Mouse (Mus musculus): ENCODE data around the gene Cap1.
A peak's percentile ranks its signal among the peaks of the same experiment; 100 is the strongest.

Gene Cap1

GRCm38 (mm10) chr4:122887336-122887735 lies 1.5 kb upstream of the Cap1 start:
- no peak for DNase-seq (ENCODE audit: low spot score)

GRCm38 (mm10) chr4:122886579-122887254 lies 861 bp upstream of the Cap1 start:
- no peak for DNase-seq (ENCODE audit: low spot score)

- no peak for DNase-seq (ENCODE audit: low spot score)
Observed at GRCm38 (mm10) chr4:122884481-122885340, 1.1 kb downstream of the Cap1 start.

DNA sequence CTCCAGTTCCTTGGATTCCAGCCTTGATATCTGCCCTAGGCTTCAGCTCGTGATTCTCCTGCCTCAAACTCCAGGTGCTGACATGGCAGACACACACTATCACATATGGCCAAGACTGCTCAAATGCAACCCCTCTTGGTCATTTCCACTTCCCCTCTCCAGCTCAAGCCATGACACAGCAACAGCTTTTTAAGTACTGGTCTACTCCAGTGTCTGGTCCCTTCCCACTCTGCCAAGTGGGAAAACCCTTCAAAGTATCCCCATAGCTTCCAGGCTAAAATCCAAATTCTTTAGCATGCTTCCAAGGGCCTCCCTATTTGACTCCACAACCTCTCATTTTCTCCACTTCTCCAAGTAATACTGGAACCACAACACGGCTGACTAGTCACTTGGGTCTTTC lies 1.8 kb downstream of the Cap1 start:
- DNase-seq (ENCODE audit: low spot score) = no peak

GRCm38 (mm10) chr4:122883294-122883693 lies 2.6 kb downstream of the Cap1 start:
- no peak for DNase-seq (ENCODE audit: low spot score)

- no peak for DNase-seq (ENCODE audit: low spot score)
Observed at GRCm38 (mm10) chr4:122882544-122882943, 3.3 kb downstream of the Cap1 start.

- no peak for DNase-seq (ENCODE audit: low spot score)
Observed at GRCm38 (mm10) chr4:122878333-122879070, 7.4 kb downstream of the Cap1 start.

DNA sequence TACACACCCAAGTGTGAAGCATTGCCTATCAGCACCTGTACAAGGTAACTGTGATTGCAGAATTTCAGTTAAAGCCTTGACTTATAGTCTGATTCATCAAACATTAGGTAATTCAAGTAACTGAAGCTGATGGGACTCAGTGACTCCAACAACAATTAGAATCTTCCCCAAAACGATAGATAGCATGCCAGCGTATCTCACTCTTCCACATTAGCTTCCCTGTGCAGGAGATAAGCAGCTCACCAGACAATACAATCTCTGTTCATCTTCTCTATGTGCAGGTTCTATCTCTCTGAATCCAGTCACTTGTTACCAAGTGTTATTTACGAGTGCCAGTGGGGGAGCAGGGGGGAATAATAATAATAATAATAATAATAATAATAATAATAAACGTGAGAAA lies 12.3 kb downstream of the Cap1 start:
- no peak for DNase-seq (ENCODE audit: low spot score)

GRCm38 (mm10) chr4:122873003-122873402 lies 12.9 kb downstream of the Cap1 start:
- no peak for DNase-seq (ENCODE audit: low spot score)

GRCm38 (mm10) chr4:122871989-122872388 lies 13.9 kb downstream of the Cap1 start:
- DNase-seq (ENCODE audit: low spot score) = no peak

GRCm38 (mm10) chr4:122871269-122871668 lies 14.6 kb downstream of the Cap1 start:
- DNase-seq (ENCODE audit: low spot score) = no peak

DNA sequence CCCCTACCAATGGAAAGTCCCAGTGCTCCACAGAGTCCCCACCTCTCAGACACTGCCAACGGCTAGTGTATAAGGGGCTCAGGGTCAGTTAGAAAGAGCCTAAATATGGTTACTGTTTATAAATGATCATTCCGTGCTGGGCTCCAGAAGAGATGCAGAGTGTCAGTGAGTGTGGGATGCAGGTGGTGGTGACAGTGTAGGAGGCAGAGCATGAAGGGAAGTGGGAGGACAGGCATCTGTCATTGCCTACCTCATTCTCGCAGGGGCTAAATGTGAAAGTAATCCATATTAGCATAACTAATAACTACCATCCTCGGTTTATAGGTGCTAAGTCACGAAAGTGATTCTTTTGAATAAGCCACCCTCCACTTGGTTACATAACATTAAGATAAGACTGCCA lies 15.1 kb downstream of the Cap1 start:
- peak; percentile 56 for DNase-seq (ENCODE audit: low spot score)

DNA sequence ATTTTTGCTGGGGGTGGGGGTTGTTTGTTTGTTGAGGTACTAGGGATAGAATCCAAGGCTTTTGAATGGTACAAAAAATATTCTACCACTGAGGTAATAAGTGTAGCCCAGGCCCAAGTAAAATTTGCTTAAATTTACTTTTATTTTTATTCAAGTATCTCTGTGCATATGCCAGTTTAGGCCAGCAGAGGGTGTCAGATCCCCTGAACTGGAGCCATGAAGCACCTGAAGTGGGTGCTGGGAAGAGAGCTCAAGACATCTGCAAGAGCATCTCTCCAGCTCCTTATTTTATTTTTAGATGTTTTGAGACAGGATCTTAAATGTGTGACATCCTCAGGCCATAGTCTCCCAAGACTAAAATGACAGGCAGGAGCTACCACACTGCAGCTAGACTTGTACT lies 15.8 kb downstream of the Cap1 start:
- peak; percentile 54 for DNase-seq (ENCODE audit: low spot score)

- DNase-seq (ENCODE audit: low spot score) = no peak
Observed at GRCm38 (mm10) chr4:122868041-122868440, 17.8 kb downstream of the Cap1 start.

- DNase-seq (ENCODE audit: low spot score) = no peak
Observed at GRCm38 (mm10) chr4:122861836-122862235, 24.0 kb downstream of the Cap1 start.

DNA sequence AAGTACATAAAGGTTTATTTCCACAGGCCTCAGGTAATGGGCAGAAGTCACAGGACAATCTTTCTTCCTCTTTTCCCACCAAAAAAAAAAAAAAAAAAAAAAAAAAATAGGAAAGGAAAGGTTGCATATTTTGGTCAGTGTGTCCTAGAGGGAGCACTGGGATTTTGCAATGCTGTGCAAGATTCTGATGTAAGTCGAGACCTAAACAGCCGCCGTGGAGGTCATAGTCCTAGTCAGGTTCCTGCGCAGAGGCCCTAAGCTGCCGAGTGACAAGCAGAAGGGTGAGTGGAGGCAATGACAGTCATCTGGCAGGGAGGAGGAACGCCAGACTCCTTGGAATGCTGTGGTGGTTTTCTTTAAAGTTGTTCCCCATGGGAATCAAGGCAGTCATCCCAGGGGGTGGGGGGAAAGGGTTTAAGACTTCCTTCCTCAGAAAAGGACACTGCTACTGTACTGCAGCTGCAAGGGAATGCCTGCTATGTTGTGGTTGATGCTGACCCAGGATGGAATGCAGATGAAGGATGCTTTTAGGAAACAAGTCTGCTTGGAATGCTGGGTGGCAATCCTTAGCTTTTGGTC lies 26.7 kb downstream of the Cap1 start:
- DNase-seq (ENCODE audit: low spot score) = no peak

- DNase-seq (ENCODE audit: low spot score) = no peak
Observed at GRCm38 (mm10) chr4:122857909-122858308, 27.9 kb downstream of the Cap1 start.

- no peak for DNase-seq (ENCODE audit: low spot score)
Observed at GRCm38 (mm10) chr4:122854770-122855169, 31.1 kb downstream of the Cap1 start.

- no peak for DNase-seq (ENCODE audit: low spot score)
Observed at GRCm38 (mm10) chr4:122853691-122854090, 32.2 kb downstream of the Cap1 start.

GRCm38 (mm10) chr4:122851535-122851934 lies 34.3 kb downstream of the Cap1 start:
- DNase-seq (ENCODE audit: low spot score) = no peak

- DNase-seq (ENCODE audit: low spot score) = no peak
Observed at GRCm38 (mm10) chr4:122848150-122848621, 37.7 kb downstream of the Cap1 start.

- no peak for DNase-seq (ENCODE audit: low spot score)
Observed at GRCm38 (mm10) chr4:122838416-122838815, 47.4 kb downstream of the Cap1 start.
